Mouse (Mus musculus): Measurements from ENCODE around the gene Sidt1.

Gene Sidt1

DNA sequence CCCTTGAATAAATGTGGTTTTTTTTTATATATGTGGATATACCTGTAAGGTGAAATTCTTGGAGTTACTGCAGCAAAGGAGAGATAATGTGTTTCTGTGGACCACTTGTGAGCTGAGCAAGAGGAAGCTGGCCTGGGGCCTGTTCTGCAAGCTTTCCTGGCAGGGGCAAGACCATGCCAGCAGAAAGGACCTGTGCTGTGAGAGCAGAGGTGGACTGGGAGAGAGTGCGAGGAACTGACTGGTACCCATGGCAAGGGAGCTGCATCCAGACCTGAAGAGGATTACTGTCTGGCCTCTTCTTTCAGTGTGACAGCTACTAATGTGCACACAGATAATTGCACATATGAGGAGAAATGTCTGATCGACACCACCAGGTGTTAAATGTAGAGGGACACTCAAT is 142.0 kb downstream of the Sidt1 start:
- peak; percentile 52; the same call in 1 of the 2 replicates for ATAC-seq (ENCODE audit: insufficient number of reproducible peaks, low FRiP score, low TSS enrichment)

Data from cerebellum, adult (tissue).